Mouse (Mus musculus) thymus, adult 2 months (tissue): Measurements from ENCODE around the gene Slc2a9.

Experiments
- CTCF ChIP-seq: fragments of 200-500 bp; IDR thresholded peaks from 2 replicates; pipeline ENCODE4 v1.5.1; 2012; ENCODE audit warnings: mild to moderate bottlenecking, control low read depth, low read length, moderate library complexity, borderline replicate concordance; ENCODE audit not compliant: control insufficient read depth, poor library complexity, insufficient read depth; ENCODE audit errors: extremely low read depth
- POLR2A ChIP-seq: fragments of 200-500 bp; IDR thresholded peaks from 2 replicates; pipeline ENCODE4 v1.6.1; 2012; ENCODE audit warnings: mild to moderate bottlenecking, low read length, control low read depth, moderate library complexity; ENCODE audit not compliant: control insufficient read depth, poor library complexity, insufficient read depth; ENCODE audit errors: extremely low read depth

- TF ChIP-seq POLR2A: no peak
- TF ChIP-seq CTCF: no peak
These were observed 84.1 kb downstream of the Slc2a9 start for GRCm38 (mm10) chr5:38418799-38419198.
